Mouse (Mus musculus) macrophage (primary cell): Measurements from ENCODE around the gene Tiam1. TPM values are rescaled to one million over a fixed set of nuclear protein-coding genes. Genes with fewer than 3 reads are reported as not detected.

Source experiments
- H3K27ac ChIP-seq: fragments of 350-480 bp; formaldehyde crosslinking; 2 replicates; pipeline ENCODE4 v1.9.0; 2021
- H3K36me3 ChIP-seq: fragments of 350-480 bp; formaldehyde crosslinking; 2 replicates; pipeline ENCODE4 v1.9.0; 2021; ENCODE audit errors: inconsistent target
- H3K4me3 ChIP-seq: fragments of 350-480 bp; formaldehyde crosslinking; 2 replicates; pipeline ENCODE4 v1.9.0; 2021; ENCODE audit errors: inconsistent target
- H3K79me2 ChIP-seq: fragments of 350-480 bp; formaldehyde crosslinking; 2 replicates; pipeline ENCODE4 v1.9.0; 2021; ENCODE audit errors: inconsistent target
- WGBS: methylation state at CpG from one replicate; pipeline ENCODE4 v1.1.7; 2026; ENCODE audit warnings: inconsistent platforms; ENCODE audit not compliant: missing documents; 5-methylcytosine and 5-hydroxymethylcytosine counted together
- polyA plus RNA-seq: library from polyadenylated mRNA; stranded (reverse); fragments of 250-400 nt; gene quantifications from 3 replicates; pipeline ENCODE4 v1.2.4, GENCODE M21; 2018; ENCODE audit warnings: inconsistent platforms

Gene Tiam1
- polyA plus RNA-seq, 1 experiment from 2014 or later = 3.5 TPM

DNA sequence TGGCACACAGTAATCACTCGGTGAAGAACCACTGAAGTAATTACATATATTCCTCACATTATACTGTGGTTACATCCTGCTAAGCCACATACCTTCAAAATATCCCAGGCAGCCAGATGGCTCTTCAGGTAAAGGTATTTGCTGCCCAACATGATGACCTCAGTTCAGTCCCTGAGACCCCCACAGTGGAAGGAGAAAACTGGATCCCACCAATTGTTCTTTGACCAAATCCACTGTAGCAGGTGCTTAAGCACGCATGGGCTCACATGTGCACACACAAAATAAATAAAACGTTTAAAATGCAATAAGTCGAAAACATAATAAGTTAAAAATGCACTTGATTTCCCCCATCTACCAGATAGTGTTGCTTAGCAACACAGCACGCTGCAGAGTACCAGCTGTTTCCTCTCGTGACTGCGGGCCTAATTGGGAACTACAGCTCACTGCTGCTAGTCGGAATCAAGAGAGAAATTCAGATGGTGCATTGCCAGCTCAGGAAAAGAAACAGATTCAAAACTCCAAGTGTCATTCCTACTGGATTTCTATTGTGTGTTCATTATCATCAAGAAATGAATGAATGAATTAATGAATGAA lies 102.7 kb downstream of the Tiam1 start:
- no peaks in the 10 kb centered on the region for H3K36me3 ChIP-seq
- H3K27ac ChIP-seq = no peak overlapping the region
- no peaks in the 10 kb centered on the region for H3K79me2 ChIP-seq
- WGBS = 40% methylated on average over 8 of the region's 8 CpGs
- no peak overlapping the region for H3K4me3 ChIP-seq

DNA sequence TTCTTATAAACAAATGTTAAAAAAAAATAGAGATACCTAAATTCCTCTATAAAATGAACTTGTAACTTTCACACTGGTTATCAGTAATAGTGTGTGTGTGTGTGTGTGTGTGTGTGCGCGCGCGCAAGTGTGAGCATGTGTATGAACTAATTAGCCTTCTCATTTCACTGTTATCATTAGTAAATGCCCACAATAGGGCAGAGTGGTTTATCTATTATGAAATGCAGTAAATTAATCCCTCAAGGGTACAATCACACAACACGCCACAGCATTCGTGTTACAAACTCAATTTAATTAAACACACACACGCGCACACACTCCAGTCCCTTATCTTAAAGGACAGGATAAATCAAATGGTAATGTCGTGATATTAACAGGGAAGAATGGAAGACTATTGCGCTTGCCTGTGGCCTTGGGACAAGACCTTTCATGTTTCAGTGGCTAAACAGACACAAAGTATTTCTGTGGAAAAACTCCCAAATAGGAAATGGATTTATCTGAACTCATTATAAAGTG lies 107.9 kb downstream of the Tiam1 start:
- no peak overlapping the region for H3K27ac ChIP-seq
- H3K36me3 ChIP-seq = no peaks in the 10 kb centered on the region
- WGBS = 99% methylated on average over 10 of the region's 10 CpGs
- no peak overlapping the region for H3K4me3 ChIP-seq
- H3K79me2 ChIP-seq = no peaks in the 10 kb centered on the region

DNA sequence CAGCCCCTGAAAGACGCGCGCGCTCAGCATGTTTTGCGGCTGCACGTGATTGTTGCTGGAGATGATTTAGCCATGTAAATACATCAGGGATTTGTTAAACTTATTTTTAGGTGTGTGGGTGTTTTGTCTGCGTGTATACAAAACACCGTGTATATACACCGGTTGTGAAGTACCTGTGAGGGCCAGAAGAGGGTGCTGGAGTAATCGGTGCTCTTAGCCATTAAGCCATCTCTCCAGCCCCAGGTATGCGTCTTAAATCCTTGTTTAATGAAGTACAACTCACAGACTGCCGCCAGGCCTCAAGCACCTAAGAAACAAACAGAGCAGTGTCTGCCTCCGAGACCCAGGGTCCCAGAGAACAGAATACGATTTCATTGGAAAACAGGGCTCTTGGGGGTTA lies 113.2 kb downstream of the Tiam1 start:
- WGBS = 96% methylated on average over 14 of the region's 14 CpGs
- no peaks in the 10 kb centered on the region for H3K79me2 ChIP-seq
- no peaks in the 10 kb centered on the region for H3K36me3 ChIP-seq
- H3K27ac ChIP-seq = no peak overlapping the region
- H3K4me3 ChIP-seq = no peak overlapping the region

DNA sequence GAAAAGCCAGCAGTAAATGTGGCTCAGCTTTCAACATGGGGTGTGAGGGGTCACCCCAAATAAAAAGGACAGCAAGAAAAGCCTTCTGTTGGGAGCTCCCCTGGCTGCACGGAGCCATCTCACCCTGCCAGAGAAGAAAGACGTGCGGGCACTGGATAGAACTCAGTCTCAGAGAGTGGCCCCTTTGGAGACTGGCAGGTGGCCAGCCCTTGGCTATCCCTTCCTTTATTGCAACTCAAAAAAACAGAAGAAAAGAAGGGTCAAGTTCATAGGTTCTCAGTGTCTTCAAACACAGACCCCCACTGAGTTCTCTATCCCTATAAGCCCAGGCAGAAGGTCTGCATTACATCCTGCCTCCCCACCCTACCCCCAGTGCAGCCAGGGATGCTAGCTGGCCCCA lies 115.7 kb downstream of the Tiam1 start:
- H3K79me2 ChIP-seq = no peaks in the 10 kb centered on the region
- H3K27ac ChIP-seq = no peak overlapping the region
- 100% methylated on average over 3 of the region's 3 CpGs for WGBS
- H3K4me3 ChIP-seq = no peak overlapping the region
- H3K36me3 ChIP-seq = no peaks in the 10 kb centered on the region

DNA sequence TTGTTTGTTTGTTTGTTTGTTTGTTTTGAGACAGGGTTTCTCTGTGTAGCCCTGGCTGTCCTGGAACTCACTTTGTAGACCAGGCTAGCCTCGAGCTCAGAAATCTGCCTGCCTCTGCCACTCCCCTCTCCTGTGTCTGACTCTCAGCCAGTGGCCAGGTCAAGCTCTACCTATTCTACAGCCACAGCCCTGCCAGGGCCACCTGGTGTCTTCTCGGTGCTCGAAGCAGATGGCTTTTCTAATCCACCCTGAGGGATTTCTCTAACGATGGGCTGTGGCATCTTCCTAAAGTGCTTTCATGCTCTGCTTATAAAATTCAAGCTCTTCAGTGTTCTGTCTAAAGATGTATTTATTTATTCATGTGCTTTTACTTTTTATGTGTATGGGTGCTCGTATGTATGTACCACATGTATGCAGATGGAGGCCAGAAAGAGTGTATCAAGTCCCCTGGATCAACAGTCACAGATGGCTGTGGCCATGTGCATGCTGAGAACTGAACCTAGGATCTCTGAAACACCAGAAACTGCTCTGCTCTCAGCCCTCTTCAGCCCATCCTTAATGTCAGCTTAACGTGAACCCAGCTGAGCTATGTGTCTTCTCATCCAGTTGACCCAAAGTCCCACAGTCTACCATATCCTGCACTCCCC lies 117.9 kb downstream of the Tiam1 start:
- Histone ChIP-seq H3K79me2 (no peaks in the 10 kb centered on the region), H3K27ac (no peak overlapping the region), H3K4me3 (no peak overlapping the region), H3K36me3 (no peaks in the 10 kb centered on the region)
- 92% methylated on average over 6 of the region's 6 CpGs for WGBS

DNA sequence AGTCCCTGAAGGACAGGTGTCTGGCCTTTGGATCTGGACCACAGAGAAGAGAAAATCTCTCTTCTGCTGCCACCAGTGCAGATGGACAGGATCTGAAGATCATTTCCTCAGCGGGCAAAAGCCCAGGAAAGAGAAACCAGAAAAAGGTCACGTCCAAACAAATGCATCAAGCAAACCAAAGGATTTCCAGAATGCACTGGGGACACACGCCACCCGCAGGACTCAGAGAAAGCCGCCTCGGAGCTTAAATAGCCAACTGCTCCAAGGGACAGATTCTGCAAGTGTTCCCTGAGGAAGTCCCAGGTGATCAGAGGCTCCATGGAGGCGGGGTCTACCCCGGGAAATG lies 119.9 kb downstream of the Tiam1 start:
- H3K27ac ChIP-seq = no peak overlapping the region
- H3K4me3 ChIP-seq = no peak overlapping the region
- H3K79me2 ChIP-seq = no peaks in the 10 kb centered on the region
- H3K36me3 ChIP-seq = no peaks in the 10 kb centered on the region
- 95% methylated on average over 8 of the region's 8 CpGs for WGBS

DNA sequence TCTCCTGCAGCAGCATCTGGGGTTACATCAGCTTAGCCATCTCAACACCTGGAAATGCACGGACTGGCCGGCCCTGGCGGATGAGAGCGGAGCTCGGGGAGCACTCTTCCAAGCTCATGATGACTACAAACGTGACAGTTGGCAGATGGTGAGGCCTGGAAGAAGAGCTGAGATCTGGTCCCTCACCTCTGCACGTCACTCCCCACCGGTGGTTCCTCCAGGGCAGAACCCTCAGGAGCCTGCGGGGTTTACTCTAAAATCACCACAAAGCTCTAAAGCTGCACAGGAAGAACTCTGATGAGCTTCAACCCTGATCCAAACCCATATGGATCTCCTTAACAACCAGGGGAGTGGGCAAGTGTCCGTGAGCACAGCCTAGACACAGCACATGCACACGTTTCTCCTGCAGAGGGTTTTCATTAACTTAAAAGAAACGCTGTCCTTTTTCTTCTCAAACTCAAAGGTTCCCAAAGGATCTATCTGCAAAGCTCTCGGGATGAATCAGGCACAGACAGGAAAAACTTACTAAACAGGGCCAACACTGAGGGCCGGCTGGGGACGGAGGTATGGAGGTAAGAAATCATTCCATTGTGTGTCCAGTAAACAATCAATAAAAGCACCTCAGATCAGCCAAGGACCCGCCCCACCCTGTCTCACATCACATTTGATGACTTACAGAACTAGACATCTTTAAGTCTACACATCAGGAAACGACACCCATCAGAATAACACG lies 120.5 kb downstream of the Tiam1 start:
- Histone ChIP-seq H3K27ac (no peak overlapping the region), H3K36me3 (no peaks in the 10 kb centered on the region), H3K79me2 (no peaks in the 10 kb centered on the region), H3K4me3 (no peak overlapping the region)
- WGBS = 96% methylated on average over 18 of the region's 18 CpGs

DNA sequence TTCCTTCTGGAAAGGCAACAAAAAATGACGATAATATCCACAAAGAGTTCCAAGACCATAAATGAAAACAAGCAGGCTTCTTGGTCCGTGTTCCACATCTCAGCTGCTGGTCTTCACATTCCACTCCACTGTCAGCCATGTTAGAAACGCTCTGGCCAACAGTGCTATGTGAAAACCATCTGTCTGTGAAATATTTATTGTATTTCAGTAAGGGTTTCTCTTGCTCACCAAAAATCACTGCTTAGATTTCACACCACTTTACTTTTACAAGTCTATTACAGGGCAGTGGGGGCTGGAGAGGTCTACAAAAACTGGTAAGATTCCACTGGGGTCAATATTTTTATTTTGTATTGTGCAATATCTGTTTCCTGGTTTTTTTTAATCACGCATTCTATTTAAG lies 127.5 kb downstream of the Tiam1 start:
- Histone ChIP-seq H3K79me2 (no peaks in the 10 kb centered on the region), H3K27ac (no peak overlapping the region), H3K4me3 (no peak overlapping the region), H3K36me3 (no peaks in the 10 kb centered on the region)
- 91% methylated on average over 3 of the region's 4 CpGs for WGBS

DNA sequence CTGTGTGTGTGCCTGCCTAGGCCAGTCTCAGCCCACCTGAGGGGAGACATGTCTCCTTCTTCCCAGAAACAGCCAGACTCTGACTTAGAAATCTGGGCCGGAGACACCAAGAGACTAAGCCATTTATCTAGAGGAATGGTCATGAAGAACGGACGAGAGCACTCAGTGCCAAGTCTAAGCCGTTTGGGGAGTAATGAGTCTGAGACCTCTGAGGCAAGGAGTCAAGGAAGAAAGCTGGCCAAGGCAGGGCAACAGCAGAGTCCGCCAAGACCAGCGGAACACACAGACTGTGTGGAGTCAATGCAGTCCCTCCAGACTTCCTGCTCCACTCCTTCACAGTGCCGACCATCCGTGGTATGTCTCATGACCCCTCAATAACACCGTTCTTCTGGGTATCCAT lies 129.0 kb downstream of the Tiam1 start:
- Histone ChIP-seq H3K4me3 (no peak overlapping the region), H3K79me2 (no peaks in the 10 kb centered on the region), H3K36me3 (no peaks in the 10 kb centered on the region), H3K27ac (no peak overlapping the region)
- WGBS = over 99% methylated on average over 9 of the region's 9 CpGs

DNA sequence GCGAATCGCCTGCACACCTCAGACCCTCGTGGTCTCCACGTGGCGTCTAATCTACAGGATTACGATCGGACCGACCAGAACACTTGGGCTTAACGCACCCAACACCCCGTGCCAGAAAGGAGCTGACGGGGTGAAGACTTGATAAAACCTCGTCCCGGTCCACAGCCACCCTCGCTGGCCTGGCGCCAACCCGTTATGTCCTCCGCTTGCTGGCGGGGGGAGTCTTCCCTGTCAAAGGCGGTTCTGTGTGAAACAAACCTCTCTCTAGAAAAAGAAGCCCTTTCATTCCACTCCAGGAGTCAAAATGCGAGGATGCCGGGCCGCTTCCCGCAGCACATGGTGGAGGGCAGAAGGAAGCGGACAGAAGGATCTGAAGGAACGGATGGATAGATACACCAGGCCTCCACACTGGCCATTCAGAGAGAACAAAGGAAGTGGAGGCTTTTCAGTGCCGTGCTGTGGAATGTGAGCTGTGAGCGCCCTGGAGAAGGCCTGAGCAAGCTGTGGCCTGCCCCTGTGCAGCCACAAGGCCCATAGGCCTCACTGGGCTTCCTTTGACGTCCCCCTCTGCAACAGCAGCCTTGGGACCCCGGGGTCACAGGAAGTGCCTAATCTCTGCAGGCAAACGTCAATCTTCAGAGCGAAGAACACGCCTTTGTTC lies 131.9 kb downstream of the Tiam1 start:
- H3K36me3 ChIP-seq = no peaks in the 10 kb centered on the region
- WGBS = 91% methylated on average over 32 of the region's 32 CpGs
- no peak overlapping the region for H3K4me3 ChIP-seq
- no peak overlapping the region for H3K27ac ChIP-seq
- no peaks in the 10 kb centered on the region for H3K79me2 ChIP-seq

DNA sequence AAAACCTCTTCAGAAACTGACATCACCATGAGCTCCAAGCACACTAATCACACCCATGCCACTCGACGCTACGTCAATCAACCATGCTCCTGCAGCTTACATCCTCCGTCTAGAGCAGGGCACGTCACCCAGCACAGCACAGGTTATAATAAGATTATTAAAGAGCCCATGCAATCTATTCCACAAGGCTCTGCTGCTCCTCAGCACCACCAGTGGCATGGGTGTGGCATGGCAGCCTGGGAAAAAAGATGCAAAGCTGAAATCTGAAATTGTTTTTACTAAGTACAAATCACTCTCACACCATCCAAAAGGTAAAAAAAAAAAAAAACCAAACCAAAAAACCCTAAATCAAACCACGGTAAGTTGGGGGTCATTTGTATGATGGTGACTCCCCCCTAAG lies 135.1 kb downstream of the Tiam1 start:
- H3K79me2 ChIP-seq = no peaks in the 10 kb centered on the region
- no peak overlapping the region for H3K27ac ChIP-seq
- no peaks in the 10 kb centered on the region for H3K36me3 ChIP-seq
- 84% methylated on average over 6 of the region's 6 CpGs for WGBS
- H3K4me3 ChIP-seq = no peak overlapping the region

DNA sequence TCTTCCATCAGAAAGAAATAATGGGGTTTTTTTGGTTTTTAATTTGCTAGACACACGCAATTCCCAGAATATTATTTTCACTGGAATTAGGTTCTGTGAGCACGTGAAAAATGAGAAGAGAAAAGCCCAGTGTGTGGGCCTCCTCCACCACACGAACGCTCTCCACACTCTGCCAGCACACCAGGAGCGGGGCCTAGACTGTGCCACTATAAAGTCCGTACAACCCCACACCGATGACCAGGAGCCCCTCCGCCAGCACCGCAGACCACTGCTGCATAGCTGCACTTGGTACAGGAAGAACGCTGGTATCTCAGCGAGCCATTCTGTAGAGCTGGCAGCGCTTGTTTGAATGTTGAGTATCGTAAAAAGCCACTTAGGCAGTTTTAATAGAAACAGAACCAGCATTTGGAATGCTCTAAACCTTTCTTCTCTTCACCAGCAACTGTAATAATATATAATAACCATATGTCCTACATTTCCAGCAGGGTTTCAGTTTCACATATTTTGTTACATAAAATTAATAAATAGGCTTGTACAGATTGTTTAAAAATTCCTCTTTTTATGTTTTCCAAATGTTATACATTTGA lies 136.1 kb downstream of the Tiam1 start:
- Histone ChIP-seq H3K27ac (no peak overlapping the region), H3K79me2 (no peaks in the 10 kb centered on the region), H3K4me3 (no peak overlapping the region), H3K36me3 (no peaks in the 10 kb centered on the region)
- WGBS = 94% methylated on average over 11 of the region's 13 CpGs

DNA sequence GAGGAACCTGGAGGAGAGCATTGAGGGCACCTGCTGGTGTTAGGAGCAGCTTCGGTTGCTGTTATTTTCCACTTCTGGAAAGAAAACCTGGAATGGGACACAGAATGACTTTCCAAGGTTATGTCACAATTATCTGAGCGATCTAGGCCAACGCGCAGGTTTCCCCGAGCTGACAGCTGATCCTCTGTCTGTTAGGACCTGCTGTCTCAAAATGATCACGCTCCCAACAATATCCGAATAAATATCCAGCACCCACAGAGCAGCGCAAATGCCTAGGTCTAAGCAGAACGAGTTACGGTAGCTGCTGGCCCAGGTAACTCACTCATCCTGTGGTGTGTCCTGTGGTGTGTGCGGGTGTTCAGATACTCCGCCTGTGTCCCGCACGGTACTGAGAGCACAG lies 140.0 kb downstream of the Tiam1 start:
- 98% methylated on average over 14 of the region's 14 CpGs for WGBS

DNA sequence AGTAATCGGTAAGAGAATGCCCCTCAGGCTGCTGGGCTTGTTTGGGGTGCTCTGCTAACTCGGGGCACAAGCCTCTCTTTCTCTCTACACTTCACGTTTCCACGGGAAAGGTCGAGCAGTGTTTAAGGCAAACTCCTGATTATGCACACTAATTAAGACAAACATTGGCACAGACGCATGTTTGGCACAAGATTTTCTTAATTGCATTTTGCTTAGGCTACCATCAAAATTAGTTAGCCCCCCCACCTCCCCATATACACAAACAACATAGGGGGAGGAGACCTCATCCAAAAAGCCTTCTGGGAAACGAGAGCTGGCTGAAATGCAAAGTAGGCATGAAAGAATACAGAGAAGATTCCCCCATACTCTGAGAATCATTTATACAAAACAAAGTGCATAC lies 148.4 kb downstream of the Tiam1 start:
- Histone ChIP-seq H3K36me3 (no peaks in the 10 kb centered on the region), H3K27ac (no peak overlapping the region), H3K4me3 (no peak overlapping the region), H3K79me2 (no peaks in the 10 kb centered on the region)
- 87% methylated on average over 7 of the region's 7 CpGs for WGBS

More for the DNA sequence above, 140.0 kb downstream of the Tiam1 start:
- Histone ChIP-seq H3K79me2 (no peaks in the 10 kb centered on the region), H3K36me3 (no peaks in the 10 kb centered on the region), H3K27ac (no peak overlapping the region), H3K4me3 (no peak overlapping the region)
